Mouse (Mus musculus) midbrain, embryonic 11.5 days (tissue): ENCODE measurements at regions not wholly inside any gene's neighbourhood (a gene's known extent, or its start where the extent isn't known, plus 50 kb on each side); places are given as distances from the start of the nearest gene placed in this dataset.
"Not testable (repeated sequence)": the region's sequence is repeated elsewhere in the genome, so short reads cannot be mapped to it uniquely, and the experiment has no call there.

ENCODE experiments used
- ATAC-seq: fragments of 200-750 bp; cut with Nextera tagmentation; 2 replicates; pipeline ENCODE4 v1.8.0; 2017; ENCODE audit warnings: moderate TSS enrichment, moderate library complexity; ENCODE audit not compliant: low FRiP score
- DNase-seq: peaks from one replicate; pipeline ENCODE4 v3.0.0; 2015; ENCODE audit warnings: low spot score; ENCODE audit errors: missing footprints
- H3K27ac ChIP-seq: fragments of 300-500 bp; sonication (generic); 2 replicates; pipeline ENCODE4 v1.5.1; 2014; ENCODE audit warnings: low read depth, low read length
- H3K27me3 ChIP-seq: fragments of 300-500 bp; sonication (generic); 2 replicates; pipeline ENCODE4 v1.6.1; 2014; ENCODE audit warnings: mild to moderate bottlenecking, low read length, moderate library complexity, mixed read lengths; ENCODE audit not compliant: control insufficient read depth, insufficient read depth
- H3K36me3 ChIP-seq: fragments of 300-500 bp; sonication (generic); 2 replicates; pipeline ENCODE4 v1.6.1; 2014; ENCODE audit warnings: mild to moderate bottlenecking, low read length, moderate library complexity, mixed read lengths; ENCODE audit not compliant: control insufficient read depth, insufficient read depth
- H3K4me1 ChIP-seq: fragments of 300-500 bp; sonication (generic); 2 replicates; pipeline ENCODE4 v1.6.1; 2014; ENCODE audit warnings: low read length; ENCODE audit not compliant: control insufficient read depth, insufficient read depth
- H3K4me2 ChIP-seq: fragments of 300-500 bp; sonication (generic); 2 replicates; pipeline ENCODE4 v1.6.1; 2014; ENCODE audit warnings: mild to moderate bottlenecking, moderate library complexity
- H3K4me3 ChIP-seq: fragments of 300-500 bp; sonication (generic); 2 replicates; pipeline ENCODE4 v1.5.1; 2014; ENCODE audit warnings: low read depth, low read length
- H3K9ac ChIP-seq: fragments of 300-500 bp; sonication (generic); 2 replicates; pipeline ENCODE4 v1.6.1; 2014; ENCODE audit warnings: low read length
- H3K9me3 ChIP-seq: fragments of 300-500 bp; sonication (generic); 2 replicates; pipeline ENCODE4 v1.6.1; 2016; ENCODE audit warnings: low read length; ENCODE audit not compliant: control insufficient read depth
- WGBS: fragments of 180-500 bp; shearing (Covaris S2); extraction: QIAGEN DNeasy Blood & Tissue Kit; methylation state at CpG from one replicate; pipeline ENCODE4 v1.1.7; 2014; 5-methylcytosine and 5-hydroxymethylcytosine counted together

GRCm38 (mm10) chr17:82306347-82306746, 568.2 kb upstream of the Slc8a1 start:
- ATAC-seq = no peak

GRCm38 (mm10) chr17:82277728-82278127, 539.6 kb upstream of the Slc8a1 start:
- ATAC-seq (no peak), DNase-seq (no peak)

More at GRCm38 (mm10) chr17:82306347-82306746, 568.2 kb upstream of the Slc8a1 start:
- no peaks in the 10 kb centered on the region for H3K36me3 ChIP-seq
- H3K4me3 ChIP-seq = no peak overlapping the region
- no peaks in the 10 kb centered on the region for H3K4me1 ChIP-seq
- H3K9me3 ChIP-seq = no peaks in the 10 kb centered on the region
- H3K27ac ChIP-seq = no peak overlapping the region
- H3K4me2 ChIP-seq = no peak overlapping the region
- H3K9ac ChIP-seq = no peak overlapping the region
- H3K27me3 ChIP-seq = no peaks in the 10 kb centered on the region
- DNase-seq = no peak

GRCm38 (mm10) chr17:82273946-82274345, 535.8 kb upstream of the Slc8a1 start:
- H3K4me1 ChIP-seq = no peaks in the 10 kb centered on the region
- DNase-seq (no peak), ATAC-seq (no peak)
- 87% methylated on average over 4 of the region's 4 CpGs for WGBS
- H3K27ac ChIP-seq = no peak overlapping the region
- no peak overlapping the region for H3K4me2 ChIP-seq
- no peaks in the 10 kb centered on the region for H3K9me3 ChIP-seq
- H3K36me3 ChIP-seq = no peaks in the 10 kb centered on the region
- no peaks in the 10 kb centered on the region for H3K27me3 ChIP-seq
- H3K4me3 ChIP-seq = no peak overlapping the region
- H3K9ac ChIP-seq = no peak overlapping the region

More at GRCm38 (mm10) chr17:82277728-82278127, 539.6 kb upstream of the Slc8a1 start:
- Histone ChIP-seq H3K9ac (no peak overlapping the region), H3K4me1 (no peaks in the 10 kb centered on the region), H3K27ac (no peak overlapping the region), H3K4me2 (no peak overlapping the region), H3K4me3 (no peak overlapping the region), H3K9me3 (no peaks in the 10 kb centered on the region), H3K27me3 (no peaks in the 10 kb centered on the region), H3K36me3 (no peaks in the 10 kb centered on the region)
- WGBS = 91% methylated on average over 3 of the region's 3 CpGs

- H3K36me3 ChIP-seq = no peaks in the 10 kb centered on the region
- no peaks in the 10 kb centered on the region for H3K4me1 ChIP-seq
- no peak overlapping the region for H3K4me2 ChIP-seq
- H3K9ac ChIP-seq = no peak overlapping the region
- DNase-seq (no peak), ATAC-seq (no peak)
- H3K4me3 ChIP-seq = no peak overlapping the region
- WGBS = 96% methylated on average over 1 of the region's 1 CpGs
- H3K27ac ChIP-seq = no peak overlapping the region
- no peaks in the 10 kb centered on the region for H3K9me3 ChIP-seq
- H3K27me3 ChIP-seq = no peaks in the 10 kb centered on the region
These were observed 534.7 kb upstream of the Slc8a1 start for GRCm38 (mm10) chr17:82272845-82273244.

GRCm38 (mm10) chr17:82266842-82267241, 528.7 kb upstream of the Slc8a1 start:
- H3K27ac ChIP-seq, H3K9me3 ChIP-seq, H3K4me1 ChIP-seq, H3K4me2 ChIP-seq, DNase-seq, H3K27me3 ChIP-seq, H3K9ac ChIP-seq, H3K36me3 ChIP-seq, H3K4me3 ChIP-seq: not testable (repeated sequence)
- 93% methylated on average over 5 of the region's 5 CpGs for WGBS
- ATAC-seq = peak; percentile 33; the same call in 1 of the 2 replicates

- ATAC-seq = no peak
These were observed 514.2 kb upstream of the Slc8a1 start for GRCm38 (mm10) chr17:82252362-82252761.

GRCm38 (mm10) chr17:82251841-82252240, 513.7 kb upstream of the Slc8a1 start:
- Histone ChIP-seq H3K27me3 (no peaks in the 10 kb centered on the region), H3K4me1 (no peaks in the 10 kb centered on the region), H3K4me3 (no peak overlapping the region), H3K9me3 (no peaks in the 10 kb centered on the region), H3K27ac (no peak overlapping the region), H3K4me2 (no peak overlapping the region), H3K36me3 (no peaks in the 10 kb centered on the region), H3K9ac (no peak overlapping the region)
- no peak for DNase-seq
- ATAC-seq = no peak

More at GRCm38 (mm10) chr17:82252362-82252761, 514.2 kb upstream of the Slc8a1 start:
- Histone ChIP-seq H3K27me3 (no peaks in the 10 kb centered on the region), H3K4me2 (no peak overlapping the region), H3K36me3 (no peaks in the 10 kb centered on the region), H3K9me3 (no peaks in the 10 kb centered on the region), H3K4me1 (no peaks in the 10 kb centered on the region), H3K27ac (no peak overlapping the region), H3K4me3 (no peak overlapping the region), H3K9ac (no peak overlapping the region)
- no peak for DNase-seq
- WGBS = 92% methylated on average over 2 of the region's 2 CpGs

- H3K9ac ChIP-seq = no peak overlapping the region
- ATAC-seq (no peak), DNase-seq (no peak)
- H3K4me1 ChIP-seq = no peaks in the 10 kb centered on the region
- WGBS = 41% methylated on average over 1 of the region's 1 CpGs
- no peak overlapping the region for H3K4me2 ChIP-seq
- no peaks in the 10 kb centered on the region for H3K27me3 ChIP-seq
- H3K4me3 ChIP-seq = no peak overlapping the region
- H3K36me3 ChIP-seq = no peaks in the 10 kb centered on the region
- no peak overlapping the region for H3K27ac ChIP-seq
- H3K9me3 ChIP-seq = no peaks in the 10 kb centered on the region
These were observed 500.2 kb upstream of the Slc8a1 start for GRCm38 (mm10) chr17:82238361-82238760.

GRCm38 (mm10) chr17:82237456-82237855, 499.3 kb upstream of the Slc8a1 start:
- Histone ChIP-seq H3K9me3 (no peaks in the 10 kb centered on the region), H3K4me3 (no peak overlapping the region), H3K36me3 (no peaks in the 10 kb centered on the region), H3K9ac (no peak overlapping the region), H3K4me1 (no peaks in the 10 kb centered on the region), H3K27ac (no peak overlapping the region), H3K27me3 (no peaks in the 10 kb centered on the region), H3K4me2 (no peak overlapping the region)
- WGBS = 85% methylated on average over 2 of the region's 2 CpGs
- no peak for ATAC-seq
- no peak for DNase-seq
